Mouse (Mus musculus) retina, postnatal 7 days (tissue): ENCODE measurements around the gene Pcbp3.

Source experiments
- DNase-seq: peaks from one replicate; pipeline ENCODE4 v3.0.0-alpha.2; 2012; ENCODE audit warnings: low read depth, low spot score

Pcbp3 gene

DNA sequence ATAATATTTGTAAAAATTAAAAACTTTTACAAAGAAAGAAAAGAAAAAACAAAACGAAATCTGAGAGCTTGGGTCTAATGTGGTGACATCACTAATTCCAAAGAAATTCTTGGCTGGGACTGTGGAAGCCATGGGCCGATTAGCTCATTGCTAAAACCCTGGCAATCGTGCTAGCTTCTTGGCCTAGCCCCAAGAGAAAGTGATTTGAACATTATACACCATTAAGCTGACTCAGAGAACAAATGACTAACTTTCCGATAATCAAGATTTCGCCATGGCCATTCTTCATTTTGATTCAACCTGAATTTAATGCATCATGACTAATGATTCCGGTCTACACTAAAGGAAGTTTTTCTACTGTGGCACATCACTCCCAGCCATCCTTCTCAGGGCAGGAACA lies 30.6 kb downstream of the Pcbp3 start:
- peak; percentile 8 for DNase-seq

DNA sequence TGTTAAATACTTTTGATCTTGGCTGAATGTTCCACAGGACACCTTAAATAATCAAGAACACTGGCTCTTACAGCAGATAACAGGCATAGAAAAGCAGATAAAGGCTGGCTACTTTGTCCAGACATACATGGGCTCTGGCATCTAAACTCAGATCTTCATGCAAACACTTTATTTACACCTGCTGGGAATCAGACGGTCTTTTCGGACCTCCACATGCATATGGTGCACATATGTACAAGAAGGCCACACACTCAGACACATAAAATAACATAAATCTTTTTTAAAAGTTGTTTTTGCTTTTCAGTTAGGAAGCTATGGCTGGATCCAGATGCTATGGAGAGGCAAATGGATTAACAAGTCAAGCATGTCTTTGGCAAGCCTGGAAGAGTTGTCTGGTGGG lies 37.2 kb downstream of the Pcbp3 start:
- no peak for DNase-seq

GRCm38 (mm10) chr10:76918086-76918485 lies 43.6 kb downstream of the Pcbp3 start:
- no peak for DNase-seq

DNA sequence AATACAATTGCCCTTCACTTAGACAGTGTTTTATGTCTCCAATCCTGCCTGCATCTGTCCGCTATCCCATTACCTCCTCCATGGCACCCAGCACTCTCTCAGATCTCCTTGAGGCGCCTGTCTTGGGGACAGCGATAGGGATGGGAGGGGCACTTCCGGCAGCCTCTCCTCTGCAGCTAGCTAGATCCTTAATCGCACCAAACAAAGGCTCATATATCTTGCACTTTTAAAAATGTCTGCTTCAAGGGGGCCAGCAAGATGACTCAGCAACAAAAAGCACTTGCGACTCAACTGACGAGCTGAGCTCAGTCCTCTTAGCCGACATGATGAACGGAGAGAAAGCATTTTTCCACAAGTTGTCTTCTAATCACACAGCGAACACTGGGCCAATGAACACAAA lies 55.3 kb downstream of the Pcbp3 start:
- no peak for DNase-seq

GRCm38 (mm10) chr10:76905935-76906341 lies 55.7 kb downstream of the Pcbp3 start:
- no peak for DNase-seq

- no peak for DNase-seq
These were observed 58.0 kb downstream of the Pcbp3 start for GRCm38 (mm10) chr10:76903694-76904093.

DNA sequence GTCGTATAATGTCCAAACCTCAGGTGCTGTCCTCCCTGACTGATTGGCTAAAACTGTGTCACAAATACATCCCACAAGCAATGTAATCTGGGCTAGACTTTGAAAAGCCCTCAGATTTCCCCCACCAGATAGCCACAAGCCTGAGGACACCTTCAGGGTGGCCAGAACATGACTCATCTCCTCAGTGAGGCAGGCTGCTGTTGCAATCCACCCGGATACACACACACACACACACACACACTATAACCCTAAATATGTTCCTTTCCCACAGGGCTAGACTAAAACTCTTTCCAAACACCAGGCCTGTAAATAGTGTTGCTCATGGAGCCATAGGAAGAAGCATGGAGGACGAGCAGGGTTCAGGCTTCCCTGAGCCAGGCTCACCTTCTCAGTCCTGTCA lies 58.6 kb downstream of the Pcbp3 start:
- no peak for DNase-seq

- no peak for DNase-seq
These were observed 59.1 kb downstream of the Pcbp3 start for GRCm38 (mm10) chr10:76902588-76902987.

DNA sequence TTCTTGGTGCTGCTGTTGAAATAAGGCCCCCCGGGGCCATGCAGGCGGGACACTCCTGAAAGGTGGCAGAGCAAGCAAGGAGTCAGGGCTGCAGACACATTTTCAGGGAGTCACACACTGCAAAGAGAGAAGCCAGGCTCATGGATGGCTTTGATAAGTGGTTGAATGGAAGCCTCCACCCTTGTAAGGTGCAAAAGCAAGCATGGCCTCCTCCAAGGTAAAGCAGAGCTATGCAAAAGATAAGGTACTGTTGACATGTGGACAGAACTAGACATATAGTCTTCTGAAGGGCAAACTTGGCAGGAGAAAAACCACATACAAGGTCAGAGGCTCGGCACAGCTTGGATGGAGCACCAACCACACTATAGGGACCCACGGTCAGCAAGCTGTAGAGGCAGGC lies 63.3 kb downstream of the Pcbp3 start:
- DNase-seq = no peak

- no peak for DNase-seq
These were observed 70.2 kb downstream of the Pcbp3 start for GRCm38 (mm10) chr10:76891456-76891855.

DNA sequence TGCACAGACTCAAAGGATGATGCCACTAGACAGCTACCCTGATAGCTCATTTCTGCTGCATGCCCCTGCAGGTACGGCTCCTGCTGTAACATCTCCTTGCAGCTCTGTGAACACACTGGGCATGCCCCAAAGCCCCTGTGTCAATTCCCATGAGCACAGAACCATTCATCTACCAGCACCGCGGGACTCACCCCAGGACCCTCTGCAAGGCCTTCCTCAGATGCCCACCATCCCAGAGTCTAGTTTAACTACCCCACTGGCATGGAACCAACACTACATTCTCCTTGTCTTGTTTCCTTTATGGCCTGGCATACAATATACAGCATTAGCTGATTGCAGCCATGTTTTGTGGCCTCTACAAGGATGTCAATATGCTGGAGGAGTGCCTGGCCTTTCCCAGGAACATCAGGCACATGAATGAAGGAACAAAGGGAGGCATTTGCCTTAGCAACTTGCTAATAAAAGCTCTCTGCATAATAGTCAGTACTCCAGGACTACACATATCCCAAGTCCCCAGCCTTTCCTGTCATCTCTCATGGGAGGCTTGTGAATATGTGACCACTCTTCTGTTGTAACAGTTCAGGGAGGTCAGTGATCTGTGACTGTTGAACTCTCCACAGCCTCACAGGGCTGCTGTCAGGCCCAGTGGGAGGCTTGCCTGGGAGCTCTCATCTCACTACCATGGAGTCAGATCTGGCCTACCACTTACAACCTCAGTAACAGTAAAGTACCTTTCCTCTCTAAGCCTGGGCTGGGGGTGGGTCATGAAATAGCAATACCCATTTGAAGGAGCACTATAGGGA lies 78.0 kb downstream of the Pcbp3 start:
- DNase-seq = no peak

GRCm38 (mm10) chr10:76882644-76883441 lies 78.8 kb downstream of the Pcbp3 start:
- no peak for DNase-seq

DNA sequence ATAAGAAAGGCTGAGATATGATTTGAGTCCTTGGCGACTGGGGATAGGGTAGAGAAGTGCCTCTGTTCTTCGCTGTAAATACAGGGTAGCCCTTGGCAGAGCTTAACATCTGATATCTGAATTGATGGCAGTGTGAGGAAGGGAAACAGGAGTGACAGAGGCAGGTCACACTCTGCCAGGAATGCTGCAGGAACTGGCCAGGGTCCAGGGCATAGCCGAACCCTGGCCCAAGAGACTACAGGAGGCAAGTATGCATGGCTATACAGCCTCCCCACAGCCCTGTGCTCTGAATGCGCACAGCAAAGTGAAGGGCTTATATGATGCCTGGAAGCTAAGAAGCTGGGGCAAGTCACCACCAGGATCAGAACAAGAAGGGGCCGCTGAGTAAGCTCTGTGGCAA lies 79.8 kb downstream of the Pcbp3 start:
- no peak for DNase-seq

DNA sequence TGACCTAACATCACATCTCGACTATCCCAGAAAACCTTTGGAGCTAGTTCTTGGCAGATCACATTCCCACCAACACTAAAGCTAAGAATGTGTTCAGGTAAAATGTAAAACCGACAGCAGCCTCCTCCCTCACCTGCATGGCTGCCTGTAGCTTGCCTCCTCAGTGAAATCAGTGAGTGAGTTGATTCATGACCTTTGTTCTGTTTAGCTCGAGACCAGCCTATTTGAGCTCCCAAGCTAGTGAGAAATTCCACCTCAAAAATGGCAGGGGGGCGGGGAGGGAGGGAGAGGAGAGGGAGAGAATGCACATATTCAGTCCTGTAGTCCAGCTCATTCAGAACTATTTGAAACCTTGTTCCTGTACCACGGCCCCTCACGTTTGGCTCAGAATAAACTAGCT lies 86.4 kb downstream of the Pcbp3 start:
- DNase-seq = no peak

DNA sequence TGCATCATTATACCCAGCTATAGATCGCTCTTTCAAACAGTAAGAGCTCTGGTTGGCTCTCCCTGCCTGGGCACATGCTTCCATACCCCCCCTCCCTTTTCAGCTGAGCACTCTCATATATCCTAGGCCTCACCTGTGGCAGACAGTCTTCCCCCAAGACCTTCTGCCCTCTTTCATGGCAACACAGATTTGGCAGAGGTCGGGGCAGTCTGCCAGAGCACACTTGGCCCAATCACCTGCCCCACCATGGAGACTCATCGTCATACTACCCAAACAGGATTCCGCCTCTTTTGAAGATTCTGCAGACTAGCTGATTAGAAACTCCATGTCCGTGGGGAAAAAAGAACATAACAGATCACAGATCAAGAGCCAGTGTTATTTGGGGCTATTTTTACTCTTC lies 86.8 kb downstream of the Pcbp3 start:
- no peak for DNase-seq

DNA sequence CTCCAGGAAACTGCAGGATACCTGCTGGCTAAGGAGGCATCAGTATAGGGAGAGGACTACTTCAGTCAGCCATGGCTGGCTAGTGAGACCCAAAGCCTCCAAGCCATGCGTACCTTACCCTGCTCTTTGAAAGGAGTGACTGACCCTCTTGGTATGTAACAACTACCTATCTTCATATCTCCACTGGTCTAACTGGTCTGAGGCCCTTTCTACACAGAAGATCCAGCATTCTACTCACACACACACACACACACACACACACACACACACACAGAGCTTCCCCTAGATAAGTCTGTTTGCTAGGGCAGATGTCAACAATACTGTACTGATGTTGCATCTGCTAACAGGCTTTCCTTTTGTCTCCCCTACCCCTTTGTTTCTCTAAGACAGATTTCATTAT lies 87.3 kb downstream of the Pcbp3 start:
- DNase-seq = no peak

GRCm38 (mm10) chr10:76873948-76874347 lies 87.7 kb downstream of the Pcbp3 start:
- no peak for DNase-seq

DNA sequence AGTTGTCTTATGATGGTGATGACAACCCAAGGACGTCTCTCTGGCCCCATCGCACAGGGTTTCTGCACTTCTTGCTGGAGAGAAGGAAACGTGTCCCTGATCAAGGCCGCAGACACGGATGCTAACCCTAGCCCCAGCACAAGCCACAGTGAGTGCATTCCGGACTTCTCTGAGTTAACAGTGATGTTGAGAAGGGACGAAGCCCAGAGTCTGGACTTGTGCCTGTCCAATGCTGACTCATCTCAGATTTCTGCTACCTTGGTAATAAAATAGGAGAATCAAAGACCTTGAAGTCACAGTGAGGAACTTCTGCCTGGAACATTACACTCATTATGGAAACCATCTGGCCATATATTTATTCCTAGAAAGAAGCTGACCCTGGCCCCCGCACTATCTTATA lies 89.0 kb downstream of the Pcbp3 start:
- DNase-seq = no peak

- DNase-seq = no peak
These were observed 95.8 kb downstream of the Pcbp3 start for GRCm38 (mm10) chr10:76865936-76866335.

DNA sequence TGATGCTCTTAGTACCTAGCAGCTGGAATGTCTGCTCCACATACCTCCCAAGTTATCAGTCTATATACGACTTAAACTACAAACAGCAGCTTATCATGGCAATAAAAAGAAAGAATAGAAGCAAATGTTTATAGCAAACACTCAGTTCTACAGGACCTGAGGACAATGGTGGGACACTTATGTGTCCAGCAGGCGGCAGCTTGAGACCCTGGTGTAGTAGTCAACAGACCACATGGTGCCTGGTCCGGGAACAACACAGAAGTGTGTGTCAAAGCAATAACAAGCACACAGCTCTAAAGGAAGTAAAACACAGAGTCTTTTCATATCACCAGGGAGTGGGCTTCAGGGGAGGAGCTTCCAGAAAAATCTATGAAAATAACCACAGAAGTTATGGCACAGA lies 100.7 kb downstream of the Pcbp3 start:
- DNase-seq = no peak

GRCm38 (mm10) chr10:76859355-76860127 lies 102.1 kb downstream of the Pcbp3 start:
- DNase-seq = no peak

DNA sequence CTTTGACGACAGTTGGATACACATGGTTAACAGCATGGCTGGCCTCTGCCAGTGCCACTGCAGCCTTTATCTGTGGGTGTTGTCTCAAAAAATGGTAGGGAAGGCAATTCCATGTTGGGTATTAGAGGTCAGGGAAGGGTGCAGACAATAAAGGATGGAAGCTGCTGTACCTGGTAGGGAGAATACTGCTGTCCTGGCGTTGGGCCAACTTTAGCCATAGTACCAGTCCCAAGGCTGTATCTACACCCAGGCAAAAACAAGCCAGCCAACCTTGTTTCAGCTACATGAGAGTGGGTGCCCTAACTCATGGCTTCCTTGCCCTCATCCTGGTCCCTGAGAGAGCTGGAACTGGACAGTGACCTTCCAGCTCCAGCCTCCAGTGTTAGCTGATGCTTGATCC lies 103.8 kb downstream of the Pcbp3 start:
- no peak for DNase-seq
